Mouse (Mus musculus) bone marrow, adult 2 months (tissue): Measurements from ENCODE around the gene Sp2.

Experiments used
- CTCF ChIP-seq: fragments of 200-500 bp; IDR thresholded peaks from 2 replicates; pipeline ENCODE4 v1.5.1; 2011; ENCODE audit warnings: low read length, control low read depth; ENCODE audit not compliant: control insufficient read depth, insufficient read depth
- POLR2A ChIP-seq: fragments of 200-500 bp; IDR thresholded peaks from 2 replicates; pipeline ENCODE4 v1.6.1; 2011; ENCODE audit warnings: low read depth, mild to moderate bottlenecking, control low read depth, low read length, borderline replicate concordance; ENCODE audit not compliant: control insufficient read depth

- peak; percentile 73 for TF ChIP-seq CTCF
- no peak for TF ChIP-seq POLR2A
Observed at GRCm38 (mm10) chr11:96910003-96910402, 72.8 kb downstream of the Sp2 start.
